Comparison of ENCODE assay signal across 8 mouse cellular contexts in the genomic region with DNA sequence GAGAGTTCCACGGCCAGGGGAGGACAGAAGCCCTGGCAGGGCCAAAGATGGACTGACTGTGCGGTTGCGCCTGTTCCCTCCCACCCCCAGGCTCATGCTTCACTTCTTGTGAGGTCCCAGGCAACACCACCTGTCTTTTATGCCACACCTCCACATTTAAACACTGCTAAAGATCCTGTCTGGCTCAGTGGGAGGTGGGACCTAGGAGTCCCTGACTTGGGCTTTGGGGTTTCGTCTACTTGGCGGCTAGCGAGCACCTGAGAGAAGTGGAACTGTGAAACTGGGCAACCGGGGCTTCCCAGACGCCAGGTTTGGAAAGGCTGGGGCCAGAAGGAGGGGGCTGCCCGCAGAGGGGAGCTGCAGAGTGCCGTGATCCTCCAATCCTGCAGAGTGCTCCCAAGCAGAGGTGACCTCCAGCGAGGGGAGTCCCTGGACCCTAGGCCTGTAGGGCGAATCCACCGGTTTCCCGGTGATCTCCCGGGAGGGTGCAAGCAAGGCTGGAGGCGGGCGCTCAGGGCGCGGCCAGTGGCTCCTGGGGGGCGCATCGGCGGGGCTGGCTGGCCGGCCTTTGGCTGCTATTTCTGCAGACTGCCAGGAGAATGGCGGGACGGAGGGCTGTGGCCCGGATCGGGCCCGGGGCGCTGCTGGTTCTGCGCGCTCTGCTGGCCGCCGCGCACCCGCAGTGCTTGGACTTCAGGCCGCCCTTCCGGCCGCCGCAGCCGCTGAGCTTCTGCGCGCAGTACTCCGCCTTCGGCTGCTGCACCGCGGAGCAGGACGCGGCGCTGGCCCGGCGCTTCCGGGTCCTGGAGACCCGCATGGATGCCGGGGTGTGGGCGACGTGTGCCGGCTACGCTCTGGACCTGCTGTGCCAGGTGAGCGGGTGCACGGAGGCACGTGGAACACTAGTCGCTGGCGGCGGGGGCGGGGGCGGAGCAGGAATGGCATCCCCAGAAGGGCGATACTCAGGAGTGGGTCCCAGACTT. TPM values are rescaled to one million over a fixed set of nuclear protein-coding genes. Genes with fewer than 3 reads are reported as not detected.
A peak's percentile ranks its signal among the peaks of the same experiment; 100 is the strongest.
DNase-seq lines count a peak whose midpoint lies in the region; ATAC-seq and TF ChIP-seq lines count a peak whose summit lies in the region.

A gene (plus strand): TSS at position 459 of the 983 bp plus-strand sequence.

- peaks cover 21% of the 10 kb centered on the region for H3K27me3 ChIP-seq in intestine, postnatal 0 days (replicated peaks; ENCODE audit: control insufficient read depth, insufficient read depth, low read length)
- peaks cover 5% of the 10 kb centered on the region; the same call in 1 of the 2 replicates for H3K27me3 ChIP-seq in lung, postnatal 0 days (replicated peaks; ENCODE audit: insufficient read depth, low read length)

- no peaks in the 10 kb centered on the region for H3K9me3 ChIP-seq in intestine, postnatal 0 days (ENCODE audit: control insufficient read depth)
- H3K9me3 ChIP-seq in lung, postnatal 0 days (ENCODE audit: low read length): no peaks in the 10 kb centered on the region

- H3K4me1 ChIP-seq in intestine, postnatal 0 days (replicated peaks; ENCODE audit: control insufficient read depth, insufficient read depth, low read length): no peaks in the 10 kb centered on the region
- peaks cover 4% of the 10 kb centered on the region; the same call in 1 of the 2 replicates for H3K4me1 ChIP-seq in lung, postnatal 0 days (ENCODE audit: insufficient read depth, low read depth, low read length)

- H3K4me3 ChIP-seq in layer of hippocampus, adult 2 months: peak within 1 kb of the TSS; percentile 63
- H3K4me3 ChIP-seq in intestine, postnatal 0 days (ENCODE audit: low read depth, low read length): peak within 1 kb of the TSS; percentile 50
- peak within 1 kb of the TSS; percentile 43 for H3K4me3 ChIP-seq in lung, postnatal 0 days (ENCODE audit: low read depth, low read length)

- peak; percentile 33 for TF ChIP-seq CTCF in layer of hippocampus, adult 2 months (conservative IDR thresholded peaks at IDR 0.05)
- no peak; the same call in 1 of the 2 replicates for TF ChIP-seq CTCF in intestine, postnatal 0 days (IDR thresholded peaks at IDR 0.05; ENCODE audit: low read depth)
- TF ChIP-seq CTCF in lung, postnatal 0 days (IDR thresholded peaks at IDR 0.05): no peak

- H3K9ac ChIP-seq in intestine, postnatal 0 days (ENCODE audit: low read depth, low read length): peak within 1 kb of the TSS; percentile 54
- 0 out of 2 replicates have a peak within 1 kb of the TSS, but pooled peaks have one; percentile 17 for H3K9ac ChIP-seq in lung, postnatal 0 days (replicated peaks; ENCODE audit: low read depth)

- 3% methylated on average over 60 of the region's 67 CpGs for WGBS in intestine, postnatal 0 days
- WGBS in lung, postnatal 0 days: 4% methylated on average over 66 of the region's 67 CpGs

- no peak for DNase-seq in layer of hippocampus, adult 2 months (ENCODE audit: low spot score in 2 of 2)
- DNase-seq in layer of hippocampus, postnatal 36 days: no peak
- DNase-seq in adrenal gland, postnatal 10 days: peak; percentile 62
- peak; percentile 61 for DNase-seq in gastrocnemius, postnatal 10 days
- peak; percentile 58 for DNase-seq in lung, postnatal 0 days (ENCODE audit: low spot score)
- DNase-seq in testis, postnatal 10 days (ENCODE audit: low spot score): peak; percentile 60
- DNase-seq in thymus, adult 18-20 months: no peak

- peak within 1 kb of the TSS; percentile 80 for H3K27ac ChIP-seq in layer of hippocampus, adult 2 months
- no peak within 1 kb of the TSS for H3K27ac ChIP-seq in intestine, postnatal 0 days (ENCODE audit: low read depth, low read length)
- H3K27ac ChIP-seq in lung, postnatal 0 days (ENCODE audit: low read length): no peak within 1 kb of the TSS

- peak; percentile 46; the same call in 1 of the 2 replicates for ATAC-seq in intestine, postnatal 0 days
- peak; percentile 18; the same call in 1 of the 2 replicates for ATAC-seq in lung, postnatal 0 days

- peak within 1 kb of the TSS; percentile 95 for H3K4me2 ChIP-seq in intestine, postnatal 0 days (replicated peaks; ENCODE audit: low read depth)
- H3K4me2 ChIP-seq in lung, postnatal 0 days (replicated peaks; ENCODE audit: low read depth, low read length): peak within 1 kb of the TSS; percentile 84

- no peaks in the 10 kb centered on the region for H3K36me3 ChIP-seq in intestine, postnatal 0 days (ENCODE audit: control insufficient read depth, insufficient read depth)
- no peaks in the 10 kb centered on the region for H3K36me3 ChIP-seq in lung, postnatal 0 days (ENCODE audit: insufficient read depth, low read length)

- no peak for TF ChIP-seq EP300 in lung, postnatal 0 days (IDR thresholded peaks at IDR 0.05)

RNA-seq across cellular contexts. Expression of the gene that starts here (rescaled TPM):
- total RNA-seq in layer of hippocampus, adult 2 months (2021): 1 to 10 TPM; 5.1 to 6.4 TPM
- 1 to 10 TPM; 4.5 to 5.7 TPM for total RNA-seq in layer of hippocampus, postnatal 36 days (2021)
- 1 to 10 TPM in 1 of 2 experiments, under 1 TPM in 1; 0.96 to 1.1 TPM for total RNA-seq in adrenal gland, postnatal 10 days (2021)
- under 1 TPM; 0.38 to 0.54 TPM for total RNA-seq in gastrocnemius, postnatal 10 days (2021)
- 0.20 TPM in 2 replicates for polyA plus RNA-seq in intestine, postnatal 0 days (2015; fragmentation: Nextera tagmentation; extraction: Ambion mirVana)
- 0.35 and 0.57 TPM in 2 replicates for polyA plus RNA-seq in lung, postnatal 0 days (2015; fragmentation: Nextera tagmentation; extraction: Ambion mirVana)

Comparison
In these comparisons a context has a peak if more than half of its experiments do, and no peak if none do; other contexts are left out.
1. Peak in DNase-seq in gastrocnemius, postnatal 10 days; RNA of the gene not detected or under 1 TPM.
2. Peak in ATAC-seq, H3K4me3 ChIP-seq, H3K9ac ChIP-seq and H3K4me2 ChIP-seq in intestine, postnatal 0 days; RNA of the gene not detected or under 1 TPM.
3. Peak in DNase-seq, ATAC-seq, H3K4me3 ChIP-seq, H3K9ac ChIP-seq and H3K4me2 ChIP-seq in lung, postnatal 0 days; RNA of the gene not detected or under 1 TPM.
4. DNase-seq: peak in adrenal gland, postnatal 10 days (single experiment) and testis, postnatal 10 days (single experiment); none in layer of hippocampus, adult 2 months (0 of 2), layer of hippocampus, postnatal 36 days (0 of 2) and thymus, adult 18-20 months (0 of 2).
5. Peak in every context shown above with its lines, with median percentiles within 50 percentile points of each other: H3K4me3 ChIP-seq.